Mouse (Mus musculus): ENCODE measurements at regions not wholly inside any gene's neighbourhood (a gene's known extent, or its start where the extent isn't known, plus 50 kb on each side); places are given as distances from the start of the nearest gene placed in this dataset.

- TF ChIP-seq CTCF (IDR thresholded peaks at IDR 0.05; ENCODE audit: low read depth) (no peak), EP300 (IDR thresholded peaks at IDR 0.05; ENCODE audit: low read depth) (no peak)
These were observed 862.5 kb downstream of the Adam6a start for GRCm38 (mm10) chr12:114406206-114406605.
